Mouse (Mus musculus) urinary bladder, postnatal 4 days (tissue): Measurements from ENCODE around the gene Sec24a.
"Not testable (repeated sequence)": the region's sequence is repeated elsewhere in the genome, so short reads cannot be mapped to it uniquely, and the experiment has no call there.

Experiments used
- DNase-seq, 2 experiments: peaks; one replicate each; pipeline ENCODE4 v3.0.0; 2021 to 2022; ENCODE audit warnings: low spot score in 2 of 2

Sec24a gene

GRCm38 (mm10) chr11:51763213-51763907 lies at the start of gene Sec24a, which contains the start of gene Sar1b:
Sec24a (minus strand) TSS chr11:51763634.
Sar1b (plus strand) TSS chr11:51763687.
- DNase-seq, result peak; percentile 80 to 84

GRCm38 (mm10) chr11:51812022-51812546 lies 48.6 kb upstream of the Sec24a start:
- DNase-seq, result no peak

GRCm38 (mm10) chr11:51811230-51811629 lies 47.8 kb upstream of the Sec24a start:
- DNase-seq, result no peak

- no peak for DNase-seq
Measured at GRCm38 (mm10) chr11:51809632-51810224, 46.3 kb upstream of the Sec24a start.

- no peak for DNase-seq
Measured at GRCm38 (mm10) chr11:51807108-51807879, 43.9 kb upstream of the Sec24a start.

GRCm38 (mm10) chr11:51805221-51805981 lies 42.0 kb upstream of the Sec24a start:
- peak in 1 of 2 experiments; percentile 43 for DNase-seq

GRCm38 (mm10) chr11:51800634-51801325 lies 37.3 kb upstream of the Sec24a start:
- no peak for DNase-seq

GRCm38 (mm10) chr11:51796272-51796671 lies 32.8 kb upstream of the Sec24a start:
- DNase-seq, result no peak

- DNase-seq, result no peak
Measured at GRCm38 (mm10) chr11:51790662-51791061, 27.2 kb upstream of the Sec24a start.

- DNase-seq, result not testable (repeated sequence)
Measured at GRCm38 (mm10) chr11:51789735-51790134, 26.3 kb upstream of the Sec24a start.

GRCm38 (mm10) chr11:51785926-51786325 lies 22.5 kb upstream of the Sec24a start:
- peak in 1 of 2 experiments; percentile 66 for DNase-seq

- no peak for DNase-seq
Measured at GRCm38 (mm10) chr11:51782721-51783120, 19.3 kb upstream of the Sec24a start.

GRCm38 (mm10) chr11:51780773-51781267 lies 17.4 kb upstream of the Sec24a start:
- DNase-seq, result no peak

- DNase-seq, result no peak
Measured at GRCm38 (mm10) chr11:51777478-51777877, 14.0 kb upstream of the Sec24a start.

GRCm38 (mm10) chr11:51775507-51775906 lies 12.1 kb upstream of the Sec24a start:
- no peak for DNase-seq

GRCm38 (mm10) chr11:51768296-51768695 lies 4.9 kb upstream of the Sec24a start:
- DNase-seq, result no peak

GRCm38 (mm10) chr11:51767579-51768220 lies 4.3 kb upstream of the Sec24a start:
- no peak for DNase-seq

GRCm38 (mm10) chr11:51764816-51765215 lies 1.4 kb upstream of the Sec24a start:
- no peak for DNase-seq

GRCm38 (mm10) chr11:51763955-51764354 lies 521 bp upstream of the Sec24a start:
- DNase-seq, result no peak

- no peak for DNase-seq
Measured at GRCm38 (mm10) chr11:51761241-51761640, 2.2 kb downstream of the Sec24a start.
